Mouse (Mus musculus): Measurements from ENCODE around the gene Ano10.

DNA sequence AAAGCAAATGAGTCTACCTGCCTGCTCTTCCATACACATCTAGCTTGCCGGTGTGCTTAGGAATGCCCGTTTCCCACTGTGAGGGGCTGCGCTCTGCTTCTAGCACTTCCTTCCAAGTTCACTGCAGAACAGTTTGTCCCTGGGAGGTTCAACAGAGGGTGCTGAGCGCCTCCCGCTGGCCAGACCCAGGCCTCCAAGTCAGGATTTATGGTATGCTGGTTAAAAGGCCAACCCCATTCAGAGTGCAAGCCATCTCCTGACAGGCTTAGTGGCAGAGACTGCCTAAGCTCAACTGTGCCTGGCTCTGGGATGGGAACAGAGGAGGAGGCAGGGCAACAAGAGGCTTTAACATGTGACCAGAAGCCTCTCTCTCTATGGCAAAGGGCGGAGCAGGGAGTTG, 95.0 kb downstream of the Ano10 start:
- TF ChIP-seq POLR2A (IDR thresholded peaks at IDR 0.05; ENCODE audit: borderline replicate concordance, insufficient read depth, low read length) = no peak
- TF ChIP-seq CTCF (IDR thresholded peaks at IDR 0.05; ENCODE audit: borderline replicate concordance, insufficient read depth, low read depth, low read length) = peak; percentile 59

All from cerebellum, adult 2 months (tissue).